Comparison of ENCODE assay signal across 23 mouse cellular contexts in genomic region chr1:93365641-93366040, GRCm38 (mm10). TPM values are rescaled to one million over a fixed set of nuclear protein-coding genes. Genes with fewer than 3 reads are reported as not detected.
"Had no signal": no experiment of that assay in that cellular context is flagged by ENCODE, and none has a peak within 500 bp of the region (broad histone marks: within the 10 kb centered on the region; RNA-seq: fewer than 3 reads in every experiment).

No protein-coding gene starts in this region.

- H3K4me3 ChIP-seq: layer of hippocampus, adult 2 months; limb, embryonic 10.5 days; limb, embryonic 13.5 days; liver, embryonic 12.5 days; liver, embryonic 15.5 days; lung, embryonic 15.5 days; neural tube, embryonic 12.5 days; neural tube, embryonic 15.5 days; stomach, embryonic 15.5 days had no signal

- H3K4me2 ChIP-seq: limb, embryonic 13.5 days; liver, embryonic 12.5 days; liver, embryonic 15.5 days; lung, embryonic 15.5 days; midbrain, embryonic 11.5 days; neural tube, embryonic 12.5 days; neural tube, embryonic 15.5 days; stomach, embryonic 15.5 days had no signal

- H3K27me3 ChIP-seq: limb, embryonic 13.5 days; liver, embryonic 12.5 days; liver, embryonic 15.5 days; lung, embryonic 15.5 days; neural tube, embryonic 12.5 days; neural tube, embryonic 15.5 days; stomach, embryonic 15.5 days had no signal

- H3K9ac ChIP-seq: limb, embryonic 13.5 days; liver, embryonic 12.5 days; liver, embryonic 15.5 days; lung, embryonic 15.5 days; neural tube, embryonic 12.5 days; neural tube, embryonic 15.5 days; stomach, embryonic 15.5 days had no signal

- H3K9me3 ChIP-seq: limb, embryonic 10.5 days; limb, embryonic 13.5 days; liver, embryonic 12.5 days; liver, embryonic 15.5 days; lung, embryonic 15.5 days; neural tube, embryonic 12.5 days; neural tube, embryonic 15.5 days; stomach, embryonic 15.5 days had no signal

- H3K27ac ChIP-seq: kidney, postnatal 0 days; layer of hippocampus, adult 2 months; limb, embryonic 10.5 days; limb, embryonic 13.5 days; liver, embryonic 12.5 days; liver, embryonic 15.5 days; lung, embryonic 15.5 days; macrophage; neural tube, embryonic 12.5 days; neural tube, embryonic 15.5 days; stomach, embryonic 15.5 days had no signal

- H3K4me1 ChIP-seq: limb, embryonic 10.5 days; limb, embryonic 13.5 days; liver, embryonic 12.5 days; liver, embryonic 15.5 days; lung, embryonic 15.5 days; neural tube, embryonic 12.5 days; neural tube, embryonic 15.5 days; stomach, embryonic 15.5 days had no signal

- DNase-seq: kidney, adult 2 months; kidney, postnatal 25 days; liver; lung, adult 18-20 months; lung, postnatal 10 days; midbrain, embryonic 14.5 days; retina, postnatal 1 day; right cerebral cortex, postnatal 25 days; spleen, adult 18-20 months; thymus, postnatal 25 days had no signal

- ATAC-seq: intestine, postnatal 0 days; liver, embryonic 12.5 days had no signal

RNA-seq across cellular contexts. Expression of gene Ano7, which starts 8.1 kb away (rescaled TPM):
- total RNA-seq: layer of hippocampus, adult 2 months had no signal
- polyA plus RNA-seq: macrophage had no signal
